Mouse (Mus musculus) cerebellum, adult 2 months (tissue): ENCODE data around the gene Pax7. TPM values are rescaled to one million over a fixed set of nuclear protein-coding genes. Genes with fewer than 3 reads are reported as not detected.

Experiments used
- DNase-seq, 2 experiments: peaks; one replicate each; pipeline ENCODE4 v3.0.0; 2021
- H3K27ac ChIP-seq: fragments of 200-500 bp; 2 replicates; pipeline ENCODE4 v1.5.1; 2012; ENCODE audit warnings: low read length, control low read depth, inconsistent platforms; ENCODE audit not compliant: insufficient read depth
- H3K27me3 ChIP-seq: fragments of 200-500 bp; 2 replicates; pipeline ENCODE4 v1.6.1; 2012; ENCODE audit warnings: inconsistent platforms, mild to moderate bottlenecking, low read length, moderate library complexity; ENCODE audit not compliant: control insufficient read depth, insufficient read depth
- H3K4me1 ChIP-seq: fragments of 200-500 bp; 2 replicates; pipeline ENCODE4 v1.6.1; 2011; ENCODE audit warnings: low read length; ENCODE audit not compliant: control insufficient read depth, insufficient read depth
- H3K4me3 ChIP-seq: fragments of 200-500 bp; replicated peaks from 2 replicates; pipeline ENCODE3; 2011; ENCODE audit warnings: mild to moderate bottlenecking, low read depth, low read length, control low read depth; ENCODE audit not compliant: insufficient read depth
- CTCF ChIP-seq: fragments of 200-500 bp; IDR thresholded peaks from 2 replicates; pipeline ENCODE4 v1.5.1; 2011; ENCODE audit warnings: low read depth, mild to moderate bottlenecking, control low read depth, low read length, moderate library complexity, borderline replicate concordance; ENCODE audit not compliant: insufficient read depth
- POLR2A ChIP-seq: fragments of 200-500 bp; IDR thresholded peaks from 2 replicates; pipeline ENCODE4 v1.6.1; 2011; ENCODE audit warnings: low read length, control low read depth, borderline replicate concordance; ENCODE audit not compliant: insufficient read depth
- WGBS: fragments of 180-500 bp; shearing (Covaris S2); methylation state at CpG from one replicate; pipeline ENCODE4 v1.1.7; 2018; 5-methylcytosine and 5-hydroxymethylcytosine counted together
- polyA plus RNA-seq: library from polyadenylated mRNA; depleted of rRNA; stranded (reverse); fragments of >200 nt; gene quantifications from 2 replicates; pipeline ENCODE4 v1.2.3, GENCODE M21; 2012

Pax7 gene
- polyA plus RNA-seq, 1 experiment, result 0.07 TPM

- WGBS, result 75% methylated on average over 8 of the region's 8 CpGs
- no peak overlapping the region for H3K4me3 ChIP-seq
- H3K4me1 ChIP-seq, result no peaks in the 10 kb centered on the region
- no peak for TF ChIP-seq POLR2A
- TF ChIP-seq CTCF, result no peak
- no peak for DNase-seq
- no peak overlapping the region for H3K27ac ChIP-seq
- no peaks in the 10 kb centered on the region; the same call in 1 of the 2 replicates for H3K27me3 ChIP-seq
Measured at GRCm38 (mm10) chr4:139804896-139805295, 28.4 kb downstream of the Pax7 start.

- 24% methylated on average over 2 of the region's 2 CpGs for WGBS
- DNase-seq, result no peak
- Histone ChIP-seq H3K27ac (no peak overlapping the region), H3K4me3 (no peak overlapping the region), H3K4me1 (no peaks in the 10 kb centered on the region), H3K27me3 (no peaks in the 10 kb centered on the region; the same call in 1 of the 2 replicates)
- TF ChIP-seq CTCF (no peak), POLR2A (no peak)
Measured at GRCm38 (mm10) chr4:139803981-139804380, 29.3 kb downstream of the Pax7 start.

GRCm38 (mm10) chr4:139799436-139800100, 33.8 kb downstream of the Pax7 start:
- no peak overlapping the region for H3K27ac ChIP-seq
- no peak overlapping the region for H3K4me3 ChIP-seq
- TF ChIP-seq POLR2A, result no peak
- TF ChIP-seq CTCF, result no peak
- H3K4me1 ChIP-seq, result no peaks in the 10 kb centered on the region
- WGBS, result 74% methylated on average over 10 of the region's 10 CpGs
- no peak for DNase-seq
- H3K27me3 ChIP-seq, result no peaks in the 10 kb centered on the region; the same call in 1 of the 2 replicates

- WGBS, result 58% methylated on average over 4 of the region's 4 CpGs
- no peak overlapping the region for H3K27ac ChIP-seq
- no peaks in the 10 kb centered on the region for H3K4me1 ChIP-seq
- H3K4me3 ChIP-seq, result no peak overlapping the region
- H3K27me3 ChIP-seq, result no peaks in the 10 kb centered on the region; the same call in 1 of the 2 replicates
- DNase-seq, result no peak
- TF ChIP-seq CTCF (no peak), POLR2A (no peak)
Measured at GRCm38 (mm10) chr4:139797344-139797743, 36.0 kb downstream of the Pax7 start.

GRCm38 (mm10) chr4:139796115-139796514, 37.2 kb downstream of the Pax7 start:
- H3K27me3 ChIP-seq, result no peaks in the 10 kb centered on the region; the same call in 1 of the 2 replicates
- H3K4me3 ChIP-seq, result no peak overlapping the region
- TF ChIP-seq POLR2A (no peak), CTCF (no peak)
- H3K27ac ChIP-seq, result no peak overlapping the region
- no peak for DNase-seq
- H3K4me1 ChIP-seq, result no peaks in the 10 kb centered on the region
- WGBS, result 30% methylated on average over 9 of the region's 9 CpGs

- no peak overlapping the region for H3K27ac ChIP-seq
- DNase-seq, result no peak
- TF ChIP-seq CTCF, result no peak
- no peak for TF ChIP-seq POLR2A
- peaks cover 2% of the 10 kb centered on the region for H3K4me1 ChIP-seq
- no peak overlapping the region for H3K4me3 ChIP-seq
- H3K27me3 ChIP-seq, result no peaks in the 10 kb centered on the region
- 32% methylated on average over 8 of the region's 8 CpGs for WGBS
Measured at GRCm38 (mm10) chr4:139791168-139791567, 42.2 kb downstream of the Pax7 start.

GRCm38 (mm10) chr4:139789772-139790171, 43.6 kb downstream of the Pax7 start:
- Histone ChIP-seq H3K27me3 (no peaks in the 10 kb centered on the region), H3K4me3 (no peak overlapping the region), H3K27ac (no peak overlapping the region), H3K4me1 (peaks cover 2% of the 10 kb centered on the region)
- TF ChIP-seq CTCF, result peak; percentile 14; the same call in 1 of the 2 replicates
- no peak for TF ChIP-seq POLR2A
- 84% methylated on average over 7 of the region's 7 CpGs for WGBS
- no peak for DNase-seq

GRCm38 (mm10) chr4:139782926-139783467, 50.3 kb downstream of the Pax7 start:
- H3K4me1 ChIP-seq, result peaks cover under 1% of the 10 kb centered on the region; the same call in 1 of the 2 replicates
- no peak overlapping the region for H3K27ac ChIP-seq
- WGBS, result 39% methylated on average over 9 of the region's 9 CpGs
- TF ChIP-seq CTCF, result no peak
- no peak for TF ChIP-seq POLR2A
- no peaks in the 10 kb centered on the region for H3K27me3 ChIP-seq
- DNase-seq, result no peak
- no peak overlapping the region for H3K4me3 ChIP-seq

GRCm38 (mm10) chr4:139771125-139771631, 62.1 kb downstream of the Pax7 start:
- DNase-seq, result no peak
- no peak overlapping the region for H3K4me3 ChIP-seq
- WGBS, result 16% methylated on average over 9 of the region's 9 CpGs

More at GRCm38 (mm10) chr4:139771125-139771631, 62.1 kb downstream of the Pax7 start:
- Histone ChIP-seq H3K4me1 (no peaks in the 10 kb centered on the region), H3K27ac (no peak overlapping the region), H3K27me3 (no peaks in the 10 kb centered on the region)
- TF ChIP-seq CTCF, result no peak
- TF ChIP-seq POLR2A, result no peak
